Mouse (Mus musculus) G1E-ER4 (cell line): ENCODE data around the gene Gpc6. TPM values are rescaled to one million over a fixed set of nuclear protein-coding genes. Genes with fewer than 3 reads are reported as not detected.

Source experiments
- GATA1 ChIP-seq: IDR thresholded peaks from one replicate; pipeline ENCODE4 v1.8.0; 2012; ENCODE audit warnings: low read length, inconsistent platforms
- polyA plus RNA-seq: library from polyadenylated mRNA; stranded (reverse); fragments of >175 nt; gene quantifications from 2 replicates; pipeline ENCODE4 v1.2.3, GENCODE M21; 2012

Gpc6 gene
- polyA plus RNA-seq, 1 experiment = not detected

GRCm38 (mm10) chr14:117106900-117107299 is 181.8 kb downstream of the Gpc6 start:
- TF ChIP-seq GATA1 = no peak

- TF ChIP-seq GATA1 = no peak
Observed at GRCm38 (mm10) chr14:117113153-117113552, 188.0 kb downstream of the Gpc6 start.

- TF ChIP-seq GATA1 = no peak
Observed at GRCm38 (mm10) chr14:117122036-117122435, 196.9 kb downstream of the Gpc6 start.

DNA sequence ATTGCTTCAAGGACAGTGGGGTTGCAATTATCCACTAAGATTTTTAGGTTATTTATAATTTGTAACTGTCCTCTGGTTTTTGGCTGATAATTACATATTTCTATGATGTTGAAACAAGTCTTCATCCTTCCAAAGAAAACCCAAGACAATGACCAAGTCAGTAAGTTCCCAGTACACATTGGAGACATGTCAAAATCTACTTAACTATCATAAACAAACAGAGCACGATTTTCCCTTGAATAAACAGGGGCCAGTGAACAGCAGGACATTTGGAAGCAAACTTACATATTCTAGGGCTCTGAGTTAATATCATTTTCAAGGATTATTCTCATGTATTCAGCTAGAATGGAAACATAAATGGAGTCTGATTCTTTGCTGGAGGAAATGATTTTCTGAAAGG is 205.2 kb downstream of the Gpc6 start:
- TF ChIP-seq GATA1 = no peak

- no peak for TF ChIP-seq GATA1
Observed at GRCm38 (mm10) chr14:117131324-117131723, 206.2 kb downstream of the Gpc6 start.

GRCm38 (mm10) chr14:117141077-117141848 is 216.1 kb downstream of the Gpc6 start:
- no peak for TF ChIP-seq GATA1

DNA sequence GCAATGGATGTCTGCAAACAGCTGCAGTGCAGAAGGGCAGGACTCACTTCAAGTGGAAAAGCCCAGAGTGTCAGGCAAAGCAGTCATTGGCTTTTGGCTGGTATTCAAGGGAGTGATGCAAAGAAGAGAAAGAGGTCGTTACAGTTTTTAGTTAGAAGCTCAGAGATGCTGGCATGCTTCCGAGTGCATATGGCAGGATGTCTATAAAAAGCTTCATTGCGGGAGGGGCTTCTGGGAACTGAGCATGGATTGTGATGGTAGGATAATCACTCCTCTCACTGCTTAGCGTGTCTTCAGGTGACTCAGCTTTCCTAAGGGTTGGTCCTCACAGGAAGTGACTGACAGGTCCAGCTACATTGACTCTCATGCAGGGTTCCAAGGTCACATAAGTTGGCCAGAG is 221.0 kb downstream of the Gpc6 start:
- TF ChIP-seq GATA1 = no peak

- TF ChIP-seq GATA1 = no peak
Observed at GRCm38 (mm10) chr14:117146665-117147064, 221.6 kb downstream of the Gpc6 start.

DNA sequence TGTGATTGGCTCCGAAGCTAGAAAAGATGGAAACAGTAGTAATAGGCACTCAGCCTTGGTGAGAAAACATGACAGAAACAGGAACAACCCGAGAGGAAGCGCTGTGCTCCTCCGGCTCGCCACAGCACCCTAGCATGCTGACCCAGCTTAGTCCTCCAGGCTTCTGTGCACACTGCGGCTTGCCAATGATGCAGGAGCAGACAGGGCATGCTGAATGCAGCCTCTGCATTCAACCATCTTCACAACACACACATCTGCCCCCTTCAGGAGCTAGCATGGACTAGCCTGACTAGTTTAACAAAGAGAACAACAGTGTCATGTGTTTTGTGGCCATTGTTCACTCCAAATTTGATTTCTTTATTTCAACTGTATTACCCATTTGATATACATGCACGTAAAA is 226.5 kb downstream of the Gpc6 start:
- no peak for TF ChIP-seq GATA1

DNA sequence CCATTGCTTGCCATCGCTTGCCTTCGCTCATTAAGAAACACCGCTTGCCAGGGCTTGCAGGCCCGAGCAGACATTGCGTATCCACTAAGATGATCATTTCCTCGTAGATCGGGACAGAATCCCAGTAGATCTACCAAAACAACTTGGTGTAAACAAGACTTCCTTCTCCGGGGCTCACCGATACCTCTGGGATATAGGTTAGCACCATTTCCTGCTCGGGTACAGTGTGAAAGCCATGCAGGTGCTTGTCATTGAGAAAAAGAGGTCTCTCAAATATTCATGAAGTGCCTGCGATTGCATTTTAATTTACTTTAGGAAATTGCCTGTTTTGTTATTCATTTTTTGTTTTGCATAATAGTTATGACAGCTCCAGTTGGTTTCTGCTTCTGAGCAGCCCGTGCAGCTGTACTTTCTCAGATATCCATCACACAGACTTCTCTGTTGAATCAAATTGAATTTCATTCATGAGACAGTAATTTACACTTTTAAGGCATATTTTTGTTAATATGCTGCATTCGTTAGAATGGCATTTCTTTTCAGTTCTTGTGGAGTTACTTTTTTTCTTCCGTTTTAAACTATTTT is 230.9 kb downstream of the Gpc6 start:
- no peak for TF ChIP-seq GATA1

- TF ChIP-seq GATA1 = no peak
Observed at GRCm38 (mm10) chr14:117157426-117157825, 232.3 kb downstream of the Gpc6 start.

DNA sequence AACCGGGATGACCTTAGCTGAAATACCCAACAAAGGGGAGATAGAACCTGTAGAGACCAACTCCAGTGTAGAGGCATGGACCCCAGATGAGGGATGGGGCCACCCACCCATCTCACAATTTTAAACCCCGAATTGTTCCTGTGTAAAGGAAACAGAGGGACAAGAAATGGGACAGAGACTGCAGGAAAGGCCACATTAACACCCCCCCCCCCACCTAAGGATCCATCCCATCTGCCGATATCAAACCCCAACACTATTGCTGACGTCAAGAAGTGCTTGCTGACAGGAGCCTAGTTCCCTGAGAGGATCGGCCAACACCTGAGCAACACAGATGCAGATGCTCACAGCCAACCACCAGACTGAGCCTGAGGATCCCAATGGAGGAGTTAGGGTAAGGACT is 241.2 kb downstream of the Gpc6 start:
- TF ChIP-seq GATA1 = no peak

GRCm38 (mm10) chr14:117193364-117193763 is 268.2 kb downstream of the Gpc6 start:
- TF ChIP-seq GATA1 = no peak

- no peak for TF ChIP-seq GATA1
Observed at GRCm38 (mm10) chr14:117202012-117202411, 276.9 kb downstream of the Gpc6 start.

DNA sequence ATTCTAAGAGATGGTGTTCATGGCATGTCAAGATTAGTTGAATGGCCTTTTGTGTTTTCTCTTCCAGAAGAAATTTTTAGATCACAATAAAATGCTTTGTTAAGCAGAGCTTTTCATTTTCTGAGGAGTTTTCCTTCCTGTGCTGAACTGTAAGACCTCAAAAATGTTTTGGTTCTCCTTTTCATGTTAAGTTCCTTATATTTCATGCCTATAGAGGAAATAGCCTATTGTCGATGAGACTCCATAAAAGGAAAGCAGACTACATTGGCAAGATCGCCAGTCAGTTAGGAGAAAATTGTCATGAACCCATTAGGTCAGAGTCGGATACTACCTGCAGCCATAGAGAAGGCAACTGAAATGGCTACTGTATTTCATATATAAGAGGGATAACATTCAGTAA is 278.8 kb downstream of the Gpc6 start:
- no peak for TF ChIP-seq GATA1

DNA sequence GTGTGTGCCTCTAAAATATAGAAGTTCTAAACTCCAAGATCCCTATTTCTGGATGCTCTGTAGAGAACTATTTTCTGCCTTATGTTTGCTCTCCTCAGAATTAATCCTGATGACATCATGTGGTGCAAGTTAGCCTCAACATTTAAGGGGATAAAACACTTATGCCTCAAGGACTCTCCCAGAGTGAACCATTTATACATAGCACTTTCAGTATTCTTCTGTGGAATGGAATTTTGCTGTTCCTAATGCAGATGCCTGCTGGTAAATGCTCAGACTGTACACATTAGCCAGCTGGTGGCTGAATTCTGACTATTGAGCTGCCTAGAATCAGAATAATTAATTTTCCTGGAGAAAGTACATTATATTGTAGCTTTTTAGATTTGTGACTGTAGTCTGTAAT is 289.3 kb downstream of the Gpc6 start:
- no peak for TF ChIP-seq GATA1

- no peak for TF ChIP-seq GATA1
Observed at GRCm38 (mm10) chr14:117226920-117227319, 301.8 kb downstream of the Gpc6 start.

DNA sequence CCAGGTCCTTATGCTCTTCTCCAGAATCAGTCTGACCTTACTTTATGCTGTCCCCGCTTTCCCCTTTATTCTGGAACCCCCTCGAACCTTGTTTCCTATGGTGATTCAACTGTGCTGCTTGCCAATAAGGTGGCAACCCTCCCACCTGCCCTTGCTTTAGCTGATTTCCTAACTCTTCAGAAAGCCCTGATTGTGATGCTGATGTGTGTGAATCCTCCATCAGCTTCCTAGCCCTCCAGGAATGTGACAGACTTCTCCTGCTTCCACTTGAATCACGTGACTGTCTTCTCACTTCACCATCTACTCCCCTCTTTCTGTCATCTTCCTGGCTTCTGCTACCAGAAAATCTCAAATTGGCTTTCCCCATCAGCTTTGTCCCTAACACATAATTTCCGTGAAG is 305.4 kb downstream of the Gpc6 start:
- TF ChIP-seq GATA1 = no peak
